Mouse (Mus musculus) liver, embryonic 14.5 days (tissue): Measurements from ENCODE around the gene Crip1.

Source experiments
- CTCF ChIP-seq: IDR thresholded peaks from 2 replicates; pipeline ENCODE4 v1.5.1; 2016; ENCODE audit warnings: antibody characterized with exemption, low read depth, control low read depth
- EP300 ChIP-seq: IDR thresholded peaks from 2 replicates; pipeline ENCODE4 v1.6.1; 2016; ENCODE audit warnings: antibody characterized with exemption, low read depth

- TF ChIP-seq EP300 (no peak), CTCF (peak; percentile 85)
Measured at GRCm38 (mm10) chr12:113102461-113102860, 43.7 kb upstream of the Crip1 start.
